Mouse (Mus musculus): Measurements from ENCODE around the gene Atrnl1. TPM values are rescaled to one million over a fixed set of nuclear protein-coding genes. Genes with fewer than 3 reads are reported as not detected.

The Atrnl1 gene
- polyA plus RNA-seq, 1 experiment from 2014 or later: 5.7 TPM

- Histone ChIP-seq H3K4me3 (ENCODE audit: inconsistent target) (no peak overlapping the region), H3K27ac (0 out of 2 replicates have a peak overlapping the region, but pooled peaks have one; percentile 7), H3K36me3 (ENCODE audit: inconsistent target) (no peaks in the 10 kb centered on the region), H3K79me2 (ENCODE audit: inconsistent target) (no peaks in the 10 kb centered on the region)
- WGBS (ENCODE audit: missing documents): 40% methylated on average over 16 of the region's 16 CpGs
Observed at GRCm38 (mm10) chr19:58064116-58065000, 453.5 kb downstream of the Atrnl1 start.

GRCm38 (mm10) chr19:58065001-58065314 is 454.1 kb downstream of the Atrnl1 start:
- no peaks in the 10 kb centered on the region for H3K79me2 ChIP-seq (ENCODE audit: inconsistent target)
- no peaks in the 10 kb centered on the region for H3K36me3 ChIP-seq (ENCODE audit: inconsistent target)
- 0 out of 2 replicates have a peak overlapping the region, but pooled peaks have one; percentile 7 for H3K27ac ChIP-seq
- H3K4me3 ChIP-seq (ENCODE audit: inconsistent target): no peak overlapping the region
- 32% methylated on average over 5 of the region's 5 CpGs for WGBS (ENCODE audit: missing documents)

- H3K36me3 ChIP-seq (ENCODE audit: inconsistent target): no peaks in the 10 kb centered on the region
- H3K79me2 ChIP-seq (ENCODE audit: inconsistent target): no peaks in the 10 kb centered on the region
- H3K27ac ChIP-seq: no peak overlapping the region
- no peak overlapping the region for H3K4me3 ChIP-seq (ENCODE audit: inconsistent target)
- 64% methylated on average over 2 of the region's 2 CpGs for WGBS (ENCODE audit: missing documents)
Observed at GRCm38 (mm10) chr19:58065514-58065913, 454.7 kb downstream of the Atrnl1 start.

- WGBS (ENCODE audit: missing documents): 87% methylated on average over 2 of the region's 2 CpGs
- Histone ChIP-seq H3K4me3 (ENCODE audit: inconsistent target) (no peak overlapping the region), H3K79me2 (ENCODE audit: inconsistent target) (no peaks in the 10 kb centered on the region), H3K27ac (no peak overlapping the region), H3K36me3 (ENCODE audit: inconsistent target) (no peaks in the 10 kb centered on the region)
Observed at GRCm38 (mm10) chr19:58068114-58068513, 457.3 kb downstream of the Atrnl1 start.

- Histone ChIP-seq H3K4me3 (ENCODE audit: inconsistent target) (no peak overlapping the region), H3K36me3 (ENCODE audit: inconsistent target) (no peaks in the 10 kb centered on the region), H3K27ac (no peak overlapping the region), H3K79me2 (ENCODE audit: inconsistent target) (no peaks in the 10 kb centered on the region)
- 87% methylated on average over 2 of the region's 2 CpGs for WGBS (ENCODE audit: missing documents)
Observed at GRCm38 (mm10) chr19:58068958-58069357, 458.1 kb downstream of the Atrnl1 start.

- Histone ChIP-seq H3K36me3 (ENCODE audit: inconsistent target) (no peaks in the 10 kb centered on the region), H3K4me3 (ENCODE audit: inconsistent target) (no peak overlapping the region), H3K79me2 (ENCODE audit: inconsistent target) (no peaks in the 10 kb centered on the region), H3K27ac (no peak overlapping the region)
- WGBS (ENCODE audit: missing documents): 71% methylated on average over 5 of the region's 5 CpGs
Observed at GRCm38 (mm10) chr19:58072404-58072803, 461.6 kb downstream of the Atrnl1 start.

- Histone ChIP-seq H3K36me3 (ENCODE audit: inconsistent target) (no peaks in the 10 kb centered on the region), H3K4me3 (ENCODE audit: inconsistent target) (no peak overlapping the region), H3K27ac (no peak overlapping the region), H3K79me2 (ENCODE audit: inconsistent target) (no peaks in the 10 kb centered on the region)
- 68% methylated on average over 9 of the region's 9 CpGs for WGBS (ENCODE audit: missing documents)
Observed at GRCm38 (mm10) chr19:58072846-58073245, 462.0 kb downstream of the Atrnl1 start.

- H3K79me2 ChIP-seq (ENCODE audit: inconsistent target): no peaks in the 10 kb centered on the region
- H3K27ac ChIP-seq: no peak overlapping the region
- H3K36me3 ChIP-seq (ENCODE audit: inconsistent target): no peaks in the 10 kb centered on the region
- no peak overlapping the region for H3K4me3 ChIP-seq (ENCODE audit: inconsistent target)
- 93% methylated on average over 6 of the region's 6 CpGs for WGBS (ENCODE audit: missing documents)
Observed at GRCm38 (mm10) chr19:58075252-58075651, 464.4 kb downstream of the Atrnl1 start.

GRCm38 (mm10) chr19:58076961-58077371 is 466.1 kb downstream of the Atrnl1 start:
- Histone ChIP-seq H3K4me3 (ENCODE audit: inconsistent target) (no peak overlapping the region), H3K79me2 (ENCODE audit: inconsistent target) (no peaks in the 10 kb centered on the region), H3K27ac (no peak overlapping the region), H3K36me3 (ENCODE audit: inconsistent target) (no peaks in the 10 kb centered on the region)
- WGBS (ENCODE audit: missing documents): 96% methylated on average over 14 of the region's 14 CpGs

GRCm38 (mm10) chr19:58077529-58078070 is 466.8 kb downstream of the Atrnl1 start:
- H3K36me3 ChIP-seq (ENCODE audit: inconsistent target): no peaks in the 10 kb centered on the region
- WGBS (ENCODE audit: missing documents): 96% methylated on average over 10 of the region's 10 CpGs
- no peaks in the 10 kb centered on the region for H3K79me2 ChIP-seq (ENCODE audit: inconsistent target)
- H3K27ac ChIP-seq: no peak overlapping the region
- no peak overlapping the region for H3K4me3 ChIP-seq (ENCODE audit: inconsistent target)

GRCm38 (mm10) chr19:58080168-58080567 is 469.3 kb downstream of the Atrnl1 start:
- no peaks in the 10 kb centered on the region for H3K36me3 ChIP-seq (ENCODE audit: inconsistent target)
- no peak overlapping the region for H3K27ac ChIP-seq
- H3K79me2 ChIP-seq (ENCODE audit: inconsistent target): no peaks in the 10 kb centered on the region
- 98% methylated on average over 6 of the region's 6 CpGs for WGBS (ENCODE audit: missing documents)
- no peak overlapping the region for H3K4me3 ChIP-seq (ENCODE audit: inconsistent target)

- Histone ChIP-seq H3K4me3 (ENCODE audit: inconsistent target) (no peak overlapping the region), H3K79me2 (ENCODE audit: inconsistent target) (no peaks in the 10 kb centered on the region), H3K36me3 (ENCODE audit: inconsistent target) (no peaks in the 10 kb centered on the region), H3K27ac (no peak overlapping the region)
- 95% methylated on average over 17 of the region's 19 CpGs for WGBS (ENCODE audit: missing documents)
Observed at GRCm38 (mm10) chr19:58082751-58083150, 471.9 kb downstream of the Atrnl1 start.

GRCm38 (mm10) chr19:58084826-58085225 is 474.0 kb downstream of the Atrnl1 start:
- no peaks in the 10 kb centered on the region for H3K36me3 ChIP-seq (ENCODE audit: inconsistent target)
- no peak overlapping the region for H3K27ac ChIP-seq
- 96% methylated on average over 14 of the region's 14 CpGs for WGBS (ENCODE audit: missing documents)
- no peaks in the 10 kb centered on the region for H3K79me2 ChIP-seq (ENCODE audit: inconsistent target)
- H3K4me3 ChIP-seq (ENCODE audit: inconsistent target): no peak overlapping the region

- Histone ChIP-seq H3K36me3 (ENCODE audit: inconsistent target) (no peaks in the 10 kb centered on the region), H3K79me2 (ENCODE audit: inconsistent target) (no peaks in the 10 kb centered on the region), H3K4me3 (ENCODE audit: inconsistent target) (no peak overlapping the region), H3K27ac (no peak overlapping the region)
- 93% methylated on average over 8 of the region's 8 CpGs for whole genome bisulfite sequencing (ENCODE audit: missing documents)
Observed at GRCm38 (mm10) chr19:58086734-58087133, 475.9 kb downstream of the Atrnl1 start.

- H3K36me3 ChIP-seq (ENCODE audit: inconsistent target): no peaks in the 10 kb centered on the region
- H3K79me2 ChIP-seq (ENCODE audit: inconsistent target): no peaks in the 10 kb centered on the region
- H3K4me3 ChIP-seq (ENCODE audit: inconsistent target): no peak overlapping the region
- no peak overlapping the region for H3K27ac ChIP-seq
- WGBS (ENCODE audit: missing documents): 86% methylated on average over 1 of the region's 1 CpGs
Observed at GRCm38 (mm10) chr19:58087901-58088300, 477.1 kb downstream of the Atrnl1 start.
